Mouse (Mus musculus) erythroblast, embryonic 14.5 days (primary cell): ENCODE results near the gene Oprd1.

Experiments used
- GATA1 ChIP-seq: IDR thresholded peaks from 2 replicates; pipeline ENCODE4 v1.6.1; 2012; ENCODE audit warnings: low read length, inconsistent platforms, mixed read lengths
- TAL1 ChIP-seq: IDR thresholded peaks from 3 replicates; pipeline ENCODE4 v1.6.1; 2012; ENCODE audit warnings: low read length, inconsistent platforms, mixed read lengths

GRCm38 (mm10) chr4:132133381-132133780 is 10.9 kb downstream of the Oprd1 start:
- TF ChIP-seq GATA1 (no peak), TAL1 (no peak)
